9 mouse cellular contexts compared by ENCODE assay signal in genomic region chr2:181659609-181660055, GRCm38 (mm10). TPM values are rescaled to one million over a fixed set of nuclear protein-coding genes. Genes with fewer than 3 reads are reported as not detected.
DNase-seq lines count a peak whose midpoint lies in the region; ATAC-seq lines count a peak whose summit lies in the region.
"Had no signal": no experiment of that assay in that cellular context is flagged by ENCODE, and none has a peak within 500 bp of the region (broad histone marks: within the 10 kb centered on the region; RNA-seq: fewer than 3 reads in every experiment).

No protein-coding gene starts in this region.

- peak; percentile 74 for DNase-seq in NIH3T3 (ENCODE audit: low read depth)
- DNase-seq in cerebellum, postnatal 10 days, result peak; percentile 90 to 92
- peak; percentile 60 to 76 for DNase-seq in frontal cortex, postnatal 25 days (ENCODE audit: low spot score in 2 of 2)
- DNase-seq in layer of hippocampus, postnatal 25 days (ENCODE audit: extremely low spot score in 1 of 2, low spot score in 1 of 2), result peak; percentile 75 to 84
- peak; percentile 95 for DNase-seq in lung, postnatal 25 days (ENCODE audit: low spot score)
- DNase-seq in retina, embryonic 14.5 days (ENCODE audit: low spot score), result peak; percentile 78
- peak; percentile 85 for DNase-seq in thymus, postnatal 4 days

- no peaks in the 10 kb centered on the region for H3K27me3 ChIP-seq in hindbrain, embryonic 13.5 days

- 12% methylated on average over 9 of the region's 9 CpGs for WGBS in hindbrain, embryonic 13.5 days

- H3K4me2 ChIP-seq in hindbrain, embryonic 13.5 days, result peak overlapping the region; percentile 2; the same call in 1 of the 2 replicates

- no peak overlapping the region for H3K9ac ChIP-seq in hindbrain, embryonic 13.5 days

- peak; percentile 64 for ATAC-seq in hindbrain, embryonic 13.5 days (ENCODE audit: low FRiP score)

- H3K4me1 ChIP-seq in hindbrain, embryonic 13.5 days (replicated peaks), result peaks cover 12% of the 10 kb centered on the region; the same call in 1 of the 2 replicates

- H3K9me3 ChIP-seq in hindbrain, embryonic 13.5 days, result no peaks in the 10 kb centered on the region

- H3K27ac ChIP-seq in hindbrain, embryonic 13.5 days, result no peak overlapping the region

- no peak overlapping the region for H3K4me3 ChIP-seq in hindbrain, embryonic 13.5 days
- H3K4me3 ChIP-seq: myocyte had no signal

- H3K36me3 ChIP-seq in hindbrain, embryonic 13.5 days, result peaks cover 37% of the 10 kb centered on the region

RNA-seq across cellular contexts. Expression of gene Gm29797, which starts 2.8 kb away (rescaled TPM):
- 0.27 TPM in 1 of 2 replicates, not detected in the other for polyA plus RNA-seq in hindbrain, embryonic 13.5 days (2015; fragmentation: Nextera tagmentation; extraction: Ambion mirVana)
- total RNA-seq in layer of hippocampus, postnatal 25 days (2021), result 1 to 10 TPM in 1 of 2 experiments, under 1 TPM in 1; 0.49 to 1.0 TPM
- polyA plus RNA-seq: myocyte had no signal

RNA-seq across cellular contexts. Expression of gene Sox18, which starts 11.8 kb away (rescaled TPM):
- 19.1 and 20.2 TPM in 2 replicates for polyA plus RNA-seq in hindbrain, embryonic 13.5 days (2015; fragmentation: Nextera tagmentation; extraction: Ambion mirVana)
- 10 to 100 TPM; 10.6 to 14.8 TPM for total RNA-seq in layer of hippocampus, postnatal 25 days (2021)

RNA-seq across cellular contexts. Expression of gene Tcea2, which starts 20.5 kb away (rescaled TPM):
- 36.0 and 42.4 TPM in 2 replicates for polyA plus RNA-seq in hindbrain, embryonic 13.5 days (2015; fragmentation: Nextera tagmentation; extraction: Ambion mirVana)
- total RNA-seq in layer of hippocampus, postnatal 25 days (2021), result 10 to 100 TPM; 53.7 to 65.7 TPM

RNA-seq across cellular contexts. Expression of gene Rgs19, which starts 34.1 kb away (rescaled TPM):
- 43.6 and 44.4 TPM in 2 replicates for polyA plus RNA-seq in hindbrain, embryonic 13.5 days (2015; fragmentation: Nextera tagmentation; extraction: Ambion mirVana)
- total RNA-seq in layer of hippocampus, postnatal 25 days (2021), result 10 to 100 TPM; 32.2 to 39.5 TPM

RNA-seq across cellular contexts. Expression of gene Lkaaear1, which starts 38.6 kb away (rescaled TPM):
- not detected in 2 replicates for polyA plus RNA-seq in hindbrain, embryonic 13.5 days (2015; fragmentation: Nextera tagmentation; extraction: Ambion mirVana)
- not detected for total RNA-seq in layer of hippocampus, postnatal 25 days (2021)
- polyA plus RNA-seq: myocyte had no signal
